Mouse (Mus musculus) hindbrain, embryonic 12.5 days (tissue): ENCODE data around the gene Mtss1l. TPM values are rescaled to one million over a fixed set of nuclear protein-coding genes. Genes with fewer than 3 reads are reported as not detected.

Source experiments
- polyA plus RNA-seq: library from polyadenylated mRNA; unstranded; fragments of >200 nt; fragmentation: Nextera tagmentation; extraction: Ambion mirVana; gene quantifications from 2 replicates; pipeline ENCODE4 v1.2.1, GENCODE M21; 2016

The Mtss1l gene
- polyA plus RNA-seq, 1 experiment from 2014 or later = 23.3 TPM

Other genes starting within 250 kb of the Mtss1l start
- 29.5 and 29.7 TPM in 2 replicates for gene Vac14, start 102.9 kb upstream of the Mtss1l start, polyA plus RNA-seq
- gene Il34, start 84.4 kb downstream of the Mtss1l start, polyA plus RNA-seq = 0.83 and 1.1 TPM in 2 replicates
- gene Cog4, start 125.1 kb downstream of the Mtss1l start, polyA plus RNA-seq = 74.9 and 77.1 TPM in 2 replicates
- 163 and 170 TPM in 2 replicates for gene Sf3b3, start 125.3 kb downstream of the Mtss1l start, polyA plus RNA-seq
- 11.4 and 11.9 TPM in 2 replicates for gene Fuk, start 181.0 kb downstream of the Mtss1l start, polyA plus RNA-seq
- gene St3gal2, start 198.4 kb downstream of the Mtss1l start, polyA plus RNA-seq = 30.4 and 31.2 TPM in 2 replicates